Mouse (Mus musculus): ENCODE data around the gene Dhdds. TPM values are rescaled to one million over a fixed set of nuclear protein-coding genes. Genes with fewer than 3 reads are reported as not detected.

Dhdds gene
- 10 to 100 TPM; 32.5 to 34.5 TPM for total RNA-seq (2023)

DNA sequence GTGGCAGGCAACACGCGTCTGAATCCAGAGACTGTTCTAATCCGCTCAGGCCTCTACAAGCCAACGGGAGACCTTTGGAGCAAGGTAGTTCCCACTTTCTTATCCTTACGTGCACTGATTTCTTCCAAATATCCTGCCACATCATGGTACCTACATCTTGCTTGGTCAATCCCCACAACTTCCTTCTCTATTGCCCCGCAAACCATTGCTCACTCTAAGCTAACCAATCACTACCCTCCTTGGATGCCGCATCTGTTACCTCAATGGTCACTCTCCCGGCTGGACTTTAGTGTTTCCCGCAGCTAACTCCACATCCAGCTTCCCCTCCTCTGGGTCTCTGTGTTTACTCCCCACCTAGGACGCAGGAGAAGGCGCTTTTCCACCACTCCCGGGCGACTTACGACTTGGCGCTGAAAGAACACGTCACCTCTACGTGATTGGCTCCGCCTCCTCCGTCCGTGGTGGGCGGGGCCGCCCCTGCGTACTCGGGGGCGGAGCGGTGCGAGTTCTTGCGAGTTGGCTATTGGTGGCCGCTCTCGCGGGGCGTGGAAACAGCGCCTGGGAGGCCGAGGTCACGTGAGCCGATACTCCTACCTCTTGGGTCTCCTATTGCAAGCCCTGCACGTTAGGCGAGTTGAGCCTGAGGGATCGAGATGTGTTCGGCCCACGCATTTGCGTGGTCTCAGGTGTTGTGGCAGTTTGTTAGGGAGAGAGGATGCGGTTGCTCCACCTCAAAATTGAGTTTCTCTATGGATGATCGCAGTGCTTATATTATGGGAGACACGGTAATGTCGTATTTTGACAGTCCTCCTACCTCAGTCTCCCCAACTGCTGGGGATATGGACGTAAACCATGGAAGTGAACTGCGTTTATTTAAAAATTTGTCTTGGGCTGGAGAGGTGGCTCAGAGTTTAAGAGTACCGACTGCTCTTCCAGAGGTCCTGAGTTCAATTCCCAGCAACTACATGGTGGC is at the start of gene Dhdds:
Gene Dhdds, minus strand, starts transcription at position 453 of the 973 bp plus-strand sequence.

DNA sequence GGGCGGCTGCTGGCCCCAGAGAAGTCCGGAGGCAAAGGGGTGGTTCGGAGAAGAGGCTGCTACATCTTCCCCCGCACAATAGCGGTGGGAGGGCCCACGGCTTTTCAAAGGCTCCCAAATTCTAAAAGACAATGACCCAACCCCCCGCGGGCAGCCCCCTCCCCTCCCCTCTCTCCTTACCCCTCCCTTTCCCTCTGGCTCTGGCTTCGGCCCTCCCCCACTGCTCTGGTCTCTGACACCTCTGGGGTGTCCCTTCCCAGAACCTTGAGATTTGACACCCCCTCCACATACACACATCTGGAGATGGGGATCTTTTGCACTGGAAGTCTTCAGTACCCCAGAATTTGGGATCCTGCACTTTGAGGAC is 18.0 kb upstream of the Dhdds start, which contains the start of gene Lin28a:
Gene Lin28a, minus strand, starts transcription at position 63 of the 367 bp plus-strand sequence.

DNA sequence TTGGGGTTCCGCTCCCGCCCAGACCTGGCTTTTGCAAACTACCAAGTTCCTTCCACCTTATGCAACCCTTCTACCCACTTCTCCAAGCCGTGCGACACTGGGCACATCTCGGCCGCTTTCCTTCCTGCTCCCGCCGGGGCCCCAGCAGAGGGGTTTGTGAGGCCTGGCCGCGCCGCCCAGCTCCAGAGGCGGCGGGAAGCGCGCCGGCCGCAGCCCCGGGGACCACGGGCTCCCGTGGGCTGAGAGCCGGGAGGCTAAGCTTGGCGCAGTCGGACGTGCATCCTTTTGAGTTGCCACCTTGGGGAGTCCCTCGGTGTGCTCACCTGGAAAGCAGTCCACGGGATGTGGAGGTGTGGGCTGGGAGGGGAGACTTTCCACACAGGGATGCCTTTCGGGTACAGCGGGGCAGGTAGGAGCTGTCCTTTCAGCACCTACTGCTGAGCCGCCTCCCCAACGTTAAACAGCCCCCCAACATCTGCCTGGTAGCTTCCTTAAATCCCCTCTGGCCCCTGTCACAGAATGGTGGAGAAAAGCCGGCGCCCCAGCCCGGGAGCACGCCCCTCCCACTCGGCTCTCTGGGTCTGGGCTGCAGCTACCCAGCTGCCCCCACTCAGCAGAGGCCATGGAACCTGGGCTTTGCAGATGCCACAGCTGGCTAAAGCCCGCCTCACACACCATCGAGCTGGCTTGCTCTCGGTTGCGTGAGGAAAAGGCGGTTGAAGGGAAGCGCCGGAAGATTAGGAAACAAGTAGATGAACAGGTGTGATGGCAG is 32.4 kb downstream of the Dhdds start, which contains the start of gene Hmgn2:
Gene Hmgn2, minus strand, starts transcription at position 501 of the 772 bp plus-strand sequence.

Other genes starting within 250 kb of the Dhdds start
- 100 to 1,000 TPM; 307 to 337 TPM for gene Arid1a, start 244.1 kb downstream of the Dhdds start, total RNA-seq (2023)
- gene Rps6ka1, start 113.1 kb downstream of the Dhdds start, total RNA-seq (2023): 10 to 100 TPM; 77.9 to 94.2 TPM
- 100 to 1,000 TPM; 263 to 276 TPM for gene Hmgn2, start 32.3 kb downstream of the Dhdds start, total RNA-seq (2023)
- gene Lin28a, start 17.9 kb upstream of the Dhdds start, total RNA-seq (2023): not detected
- gene Zfp683, start 52.9 kb upstream of the Dhdds start, total RNA-seq (2023): not detected
- 10 to 100 TPM in 1 of 2 experiments, 1 to 10 TPM in 1; 8.5 to 18.7 TPM for gene Crybg2, start 59.9 kb upstream of the Dhdds start, total RNA-seq (2023)
- 1,000 to 10,000 TPM; 1,727 to 1,891 TPM for gene Cd52, start 94.2 kb upstream of the Dhdds start, total RNA-seq (2023)
- 10 to 100 TPM; 35.7 to 54.9 TPM for gene Ubxn11, start 101.7 kb upstream of the Dhdds start, total RNA-seq (2023)
- gene Sh3bgrl3, start 127.9 kb upstream of the Dhdds start, total RNA-seq (2023): 100 to 1,000 TPM; 629 to 698 TPM
- 10 to 100 TPM; 14.3 to 25.1 TPM for gene Cep85, start 186.2 kb upstream of the Dhdds start, total RNA-seq (2023)
- not detected for gene Gm7534, start 202.1 kb upstream of the Dhdds start, total RNA-seq (2023)
- not detected for gene Catsper4, start 226.5 kb upstream of the Dhdds start, total RNA-seq (2023)
- not detected for gene Cnksr1, start 237.5 kb upstream of the Dhdds start, total RNA-seq (2023)
- not detected for gene E130218I03Rik, start 242.7 kb upstream of the Dhdds start, total RNA-seq (2023)
- gene Zfp593, start 244.7 kb upstream of the Dhdds start, total RNA-seq (2023): 10 to 100 TPM; 22.9 to 25.0 TPM
- gene Gm30191, start 246.0 kb upstream of the Dhdds start, total RNA-seq (2023): not detected